21 mouse cellular contexts compared by ENCODE assay signal in genomic region chr9:61162884-61163283, GRCm38 (mm10).
A peak's percentile ranks its signal among the peaks of the same experiment; 100 is the strongest.
DNase-seq lines count a peak whose midpoint lies in the region; ATAC-seq and TF ChIP-seq lines count a peak whose summit lies in the region.
"Had no signal": no experiment of that assay in that cellular context is flagged by ENCODE, and none has a peak within 500 bp of the region (broad histone marks: within the 10 kb centered on the region; RNA-seq: fewer than 3 reads in every experiment).

No protein-coding gene starts in this region.

- no peaks in the 10 kb centered on the region for H3K9me3 ChIP-seq in midbrain, embryonic 10.5 days (replicated peaks)
- H3K9me3 ChIP-seq in midbrain, embryonic 11.5 days (ENCODE audit: control insufficient read depth, low read length): no peaks in the 10 kb centered on the region
- H3K9me3 ChIP-seq in MEL (replicated peaks; ENCODE audit: insufficient read depth, low read length): no peaks in the 10 kb centered on the region
- H3K9me3 ChIP-seq in embryonic facial prominence, embryonic 13.5 days: no peaks in the 10 kb centered on the region
- no peaks in the 10 kb centered on the region for H3K9me3 ChIP-seq in forebrain, embryonic 10.5 days
- H3K9me3 ChIP-seq: heart, embryonic 13.5 days; hindbrain, embryonic 13.5 days; intestine, embryonic 15.5 days had no signal

- no peak for TF ChIP-seq CTCF in MEL (IDR thresholded peaks at IDR 0.05 in 2 of 3, conservative IDR thresholded peaks at IDR 0.05 in 1 of 3; ENCODE audit: control insufficient read depth in 1 of 3, insufficient read depth in 1 of 3, low read depth in 2 of 3, low read length in 3 of 3, poor library complexity in 1 of 3, severe bottlenecking in 1 of 3)

- 90% methylated on average over 10 of the region's 10 CpGs for WGBS in midbrain, embryonic 10.5 days
- WGBS in midbrain, embryonic 11.5 days: 88% methylated on average over 10 of the region's 10 CpGs
- 78% methylated on average over 10 of the region's 10 CpGs for WGBS in embryonic facial prominence, embryonic 13.5 days
- WGBS in forebrain, embryonic 10.5 days: 89% methylated on average over 10 of the region's 10 CpGs

- ATAC-seq in midbrain, embryonic 11.5 days (ENCODE audit: low FRiP score): no peak
- ATAC-seq in embryonic facial prominence, embryonic 13.5 days (ENCODE audit: insufficient number of reproducible peaks, insufficient read depth, low FRiP score, low TSS enrichment, low read depth): no peak
- ATAC-seq: forebrain, embryonic 14.5 days; intestine, embryonic 15.5 days had no signal

- peak; percentile 91 for DNase-seq in heart, adult 11 months
- no peak for DNase-seq in heart, postnatal 14 days
- no peak for DNase-seq in midbrain, embryonic 10.5 days (ENCODE audit: low spot score)
- no peak for DNase-seq in midbrain, embryonic 11.5 days (ENCODE audit: low spot score, missing footprints)
- DNase-seq in MEL (ENCODE audit: low read depth, low spot score): no peak
- DNase-seq in lung, postnatal 10 days: no peak
- no peak for DNase-seq in forebrain, embryonic 10.5 days (ENCODE audit: extremely low spot score, low spot score)
- DNase-seq: adrenal gland, adult 8-10 months; adrenal gland, postnatal 36 days; B cell, adult 2 months; cerebellum, adult 11 months; cerebellum, adult 8-10 months; cerebellum, postnatal 14 days; gastrocnemius, postnatal 25 days; heart, postnatal 4 days had no signal

- no peak overlapping the region for H3K4me3 ChIP-seq in midbrain, embryonic 10.5 days
- H3K4me3 ChIP-seq in midbrain, embryonic 11.5 days (ENCODE audit: low read depth, low read length): no peak overlapping the region
- no peak overlapping the region for H3K4me3 ChIP-seq in MEL (ENCODE audit: control insufficient read depth in 1 of 2, insufficient read depth in 1 of 2, low read depth in 2 of 2, low read length in 2 of 2)
- H3K4me3 ChIP-seq in embryonic facial prominence, embryonic 13.5 days: no peak overlapping the region
- no peak overlapping the region for H3K4me3 ChIP-seq in forebrain, embryonic 10.5 days
- H3K4me3 ChIP-seq: gastrocnemius, adult 2 months; heart, embryonic 13.5 days; hindbrain, embryonic 13.5 days; intestine, embryonic 15.5 days had no signal

- H3K9ac ChIP-seq in midbrain, embryonic 11.5 days (ENCODE audit: low read length): no peak overlapping the region
- H3K9ac ChIP-seq in MEL (ENCODE audit: control insufficient read depth, low read depth, low read length, poor library complexity, severe bottlenecking): no peak overlapping the region
- no peak overlapping the region for H3K9ac ChIP-seq in embryonic facial prominence, embryonic 13.5 days
- H3K9ac ChIP-seq: heart, embryonic 13.5 days; hindbrain, embryonic 13.5 days; intestine, embryonic 15.5 days had no signal

- H3K27me3 ChIP-seq in midbrain, embryonic 10.5 days (ENCODE audit: low read depth, poor library complexity, severe bottlenecking): peaks cover 49% of the 10 kb centered on the region
- no peaks in the 10 kb centered on the region for H3K27me3 ChIP-seq in midbrain, embryonic 11.5 days (ENCODE audit: control insufficient read depth, insufficient read depth, low read length)
- peaks cover 0 to 4% of the 10 kb centered on the region in 2 experiments; a peak in 1 of 4 replicates for H3K27me3 ChIP-seq in MEL (ENCODE audit: control insufficient read depth in 1 of 2, insufficient read depth in 2 of 2, low read length in 2 of 2)
- peaks cover 74% of the 10 kb centered on the region for H3K27me3 ChIP-seq in embryonic facial prominence, embryonic 13.5 days
- H3K27me3 ChIP-seq in forebrain, embryonic 10.5 days (ENCODE audit: poor library complexity, severe bottlenecking): peaks cover 90% of the 10 kb centered on the region
- H3K27me3 ChIP-seq: intestine, embryonic 15.5 days had no signal

- H3K27ac ChIP-seq in midbrain, embryonic 10.5 days (replicated peaks): peak overlapping the region; percentile 14; the same call in 1 of the 2 replicates
- H3K27ac ChIP-seq in midbrain, embryonic 11.5 days (ENCODE audit: low read depth, low read length): no peak overlapping the region
- H3K27ac ChIP-seq in MEL (ENCODE audit: control insufficient read depth, low read depth, low read length): no peak overlapping the region
- H3K27ac ChIP-seq in embryonic facial prominence, embryonic 13.5 days: 0 out of 2 replicates have a peak overlapping the region, but pooled peaks have one; percentile 64
- no peak overlapping the region for H3K27ac ChIP-seq in forebrain, embryonic 10.5 days
- H3K27ac ChIP-seq: heart, embryonic 13.5 days had no signal

- peaks cover 57% of the 10 kb centered on the region for H3K4me1 ChIP-seq in midbrain, embryonic 10.5 days
- H3K4me1 ChIP-seq in midbrain, embryonic 11.5 days (ENCODE audit: control insufficient read depth, insufficient read depth, low read length): peaks cover 27% of the 10 kb centered on the region
- no peaks in the 10 kb centered on the region for H3K4me1 ChIP-seq in MEL (ENCODE audit: control insufficient read depth in 1 of 2, insufficient read depth in 2 of 2, low read length in 2 of 2)
- peaks cover 60% of the 10 kb centered on the region for H3K4me1 ChIP-seq in embryonic facial prominence, embryonic 13.5 days
- peaks cover 51% of the 10 kb centered on the region for H3K4me1 ChIP-seq in forebrain, embryonic 10.5 days

- H3K36me3 ChIP-seq in midbrain, embryonic 10.5 days: no peaks in the 10 kb centered on the region
- H3K36me3 ChIP-seq in midbrain, embryonic 11.5 days (ENCODE audit: control insufficient read depth, insufficient read depth, low read length): no peaks in the 10 kb centered on the region
- no peaks in the 10 kb centered on the region for H3K36me3 ChIP-seq in MEL (ENCODE audit: control insufficient read depth in 1 of 2, insufficient read depth in 2 of 2, low read length in 2 of 2)
- H3K36me3 ChIP-seq in embryonic facial prominence, embryonic 13.5 days: no peaks in the 10 kb centered on the region
- no peaks in the 10 kb centered on the region for H3K36me3 ChIP-seq in forebrain, embryonic 10.5 days (replicated peaks)
- H3K36me3 ChIP-seq: heart, embryonic 13.5 days; hindbrain, embryonic 13.5 days; intestine, embryonic 15.5 days had no signal

- intact Hi-C loops in heart, postnatal 14 days (cut with DNase I): no loop called here

- no peak for TF ChIP-seq RAD21 in MEL (IDR thresholded peaks at IDR 0.05; ENCODE audit: low read depth, low read length)

- H3K4me2 ChIP-seq in midbrain, embryonic 11.5 days: no peak overlapping the region
- 0 out of 2 replicates have a peak overlapping the region, but pooled peaks have one; percentile 3 for H3K4me2 ChIP-seq in embryonic facial prominence, embryonic 13.5 days
- H3K4me2 ChIP-seq: heart, embryonic 13.5 days; hindbrain, embryonic 13.5 days; intestine, embryonic 15.5 days had no signal

- no peak for TF ChIP-seq POLR2A in MEL (IDR thresholded peaks at IDR 0.05; ENCODE audit: control insufficient read depth in 1 of 2, insufficient read depth in 1 of 2, low read depth in 1 of 2, low read length in 2 of 2, poor library complexity in 1 of 2)

- no peaks in the 10 kb centered on the region for H3K79me2 ChIP-seq in MEL (ENCODE audit: control insufficient read depth, insufficient read depth, low read length, poor library complexity)

- no peak for TF ChIP-seq EP300 in MEL (IDR thresholded peaks at IDR 0.05; ENCODE audit: low read depth in 1 of 2, low read length in 2 of 2)

TF ChIP-seq in MEL, 35 proteins besides CTCF, POLR2A, EP300 and RAD21:
- TF ChIP-seq USF1 (IDR thresholded peaks at IDR 0.05; ENCODE audit: low read depth, low read length): peak; percentile 37; the same call in 1 of the 2 replicates
- TF ChIP-seq BHLHE40 (IDR thresholded peaks at IDR 0.05; ENCODE audit: borderline replicate concordance, low read depth, low read length): no peak

Comparison
In these comparisons a context has a peak if more than half of its experiments do, and no peak if none do; other contexts are left out.
1. H3K27ac ChIP-seq: peak in midbrain, embryonic 10.5 days (single experiment) and embryonic facial prominence, embryonic 13.5 days (single experiment); none in midbrain, embryonic 11.5 days (single experiment), MEL (single experiment) and forebrain, embryonic 10.5 days (single experiment).